Mouse (Mus musculus) lung, postnatal 0 days (tissue): Measurements from ENCODE around the gene Tnr. TPM values are rescaled to one million over a fixed set of nuclear protein-coding genes. Genes with fewer than 3 reads are reported as not detected.

Experiments used
- ATAC-seq: fragments of 200-750 bp; cut with Nextera tagmentation; 2 replicates; pipeline ENCODE4 v1.8.0; 2017; ENCODE audit warnings: moderate library complexity
- DNase-seq: peaks from one replicate; pipeline ENCODE4 v3.0.0-alpha.2; 2016; ENCODE audit warnings: low spot score
- H3K27ac ChIP-seq: fragments of 300-500 bp; sonication (generic); 2 replicates; pipeline ENCODE4 v1.5.1; 2014; ENCODE audit warnings: antibody characterized with exemption, mild to moderate bottlenecking, low read length, mixed read lengths
- H3K27me3 ChIP-seq: fragments of 300-500 bp; sonication (generic); replicated peaks from 2 replicates; pipeline ENCODE4 v1.6.1; 2014; ENCODE audit warnings: low read length, mixed read lengths; ENCODE audit not compliant: insufficient read depth
- H3K36me3 ChIP-seq: fragments of 300-500 bp; sonication (generic); 2 replicates; pipeline ENCODE4 v1.6.1; 2014; ENCODE audit warnings: low read length, mixed read lengths; ENCODE audit not compliant: insufficient read depth
- H3K4me1 ChIP-seq: fragments of 300-500 bp; sonication (generic); 2 replicates; pipeline ENCODE4 v1.6.1; 2014; ENCODE audit warnings: antibody characterized with exemption, low read depth, low read length, mixed read lengths; ENCODE audit not compliant: insufficient read depth
- H3K4me2 ChIP-seq: fragments of 300-500 bp; sonication (generic); replicated peaks from 2 replicates; pipeline ENCODE4 v1.6.1; 2014; ENCODE audit warnings: low read depth, mild to moderate bottlenecking, low read length, moderate library complexity, mixed read lengths
- H3K4me3 ChIP-seq: fragments of 300-500 bp; sonication (generic); 2 replicates; pipeline ENCODE4 v1.5.1; 2014; ENCODE audit warnings: low read depth, low read length
- H3K9ac ChIP-seq: fragments of 300-500 bp; sonication (generic); replicated peaks from 2 replicates; pipeline ENCODE4 v1.6.1; 2014; ENCODE audit warnings: low read depth, mild to moderate bottlenecking
- H3K9me3 ChIP-seq: fragments of 300-500 bp; sonication (generic); 2 replicates; pipeline ENCODE4 v1.6.1; 2016; ENCODE audit warnings: low read length, mixed read lengths
- CTCF ChIP-seq: IDR thresholded peaks from 2 replicates; pipeline ENCODE4 v1.5.1; 2016; ENCODE audit warnings: antibody characterized with exemption, mild to moderate bottlenecking
- EP300 ChIP-seq: IDR thresholded peaks from 2 replicates; pipeline ENCODE4 v1.6.1; 2016; ENCODE audit warnings: antibody characterized with exemption, mild to moderate bottlenecking, control low read depth
- WGBS: fragments of 180-500 bp; shearing (Covaris S2); extraction: QIAGEN DNeasy Blood & Tissue Kit; methylation state at CpG from one replicate; pipeline ENCODE4 v1.1.7; 2014; 5-methylcytosine and 5-hydroxymethylcytosine counted together
- polyA plus RNA-seq: library from polyadenylated mRNA; unstranded; fragments of >200 nt; fragmentation: Nextera tagmentation; extraction: Ambion mirVana; gene quantifications from 2 replicates; pipeline ENCODE4 v1.2.1, GENCODE M21; 2015

Gene Tnr
- polyA plus RNA-seq, 1 experiment from 2014 or later: not detected

DNA sequence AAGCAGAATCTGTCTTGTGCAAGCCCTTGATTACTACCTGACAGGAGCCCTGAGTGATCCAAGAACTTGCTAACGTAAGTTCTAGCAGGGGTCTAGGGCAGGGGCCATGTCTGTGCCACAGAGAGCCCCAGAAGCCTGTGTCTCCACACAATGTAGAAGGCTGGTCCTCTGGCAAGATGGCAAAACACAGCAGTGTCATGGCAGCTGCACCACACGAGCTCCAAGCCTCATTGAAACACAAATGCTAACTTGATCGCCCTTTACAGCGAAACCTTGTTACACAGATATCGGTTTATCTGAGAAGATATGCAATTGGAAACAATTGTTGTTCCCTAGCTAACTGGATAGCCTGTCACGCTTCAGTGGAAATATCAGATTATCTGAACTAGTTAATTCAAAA is 246.4 kb downstream of the Tnr start:
- ATAC-seq: no peak
- H3K36me3 ChIP-seq: no peaks in the 10 kb centered on the region
- 79% methylated on average over 6 of the region's 6 CpGs for WGBS
- no peaks in the 10 kb centered on the region for H3K4me1 ChIP-seq
- H3K27me3 ChIP-seq: no peaks in the 10 kb centered on the region
- H3K9me3 ChIP-seq: no peaks in the 10 kb centered on the region
- no peak for DNase-seq
- no peak overlapping the region for H3K4me2 ChIP-seq
- no peak overlapping the region for H3K27ac ChIP-seq
- no peak for TF ChIP-seq EP300
- TF ChIP-seq CTCF: no peak
- H3K9ac ChIP-seq: no peak overlapping the region
- no peak overlapping the region for H3K4me3 ChIP-seq

DNA sequence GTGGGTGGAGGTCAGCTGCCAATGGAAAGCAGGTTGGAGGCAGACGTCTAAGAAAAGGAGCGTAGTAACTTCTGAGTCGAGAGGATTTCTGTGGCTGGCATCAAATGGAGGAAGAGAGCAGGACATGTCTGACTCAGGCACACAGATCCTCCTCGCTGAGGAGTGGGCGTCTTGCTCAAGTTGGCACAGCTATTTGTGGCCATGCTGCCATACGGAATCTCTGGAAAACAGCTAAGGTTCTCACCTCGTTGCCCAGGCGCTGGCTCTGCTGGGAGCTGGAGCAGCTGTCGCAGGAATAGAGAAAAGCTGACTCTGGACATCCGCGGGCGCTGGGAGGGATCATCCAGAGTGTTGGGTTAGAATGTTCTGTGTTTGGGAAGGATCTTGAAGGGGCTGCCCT is 250.1 kb downstream of the Tnr start:
- Histone ChIP-seq H3K4me3 (no peak overlapping the region), H3K36me3 (no peaks in the 10 kb centered on the region), H3K9ac (no peak overlapping the region), H3K4me1 (no peaks in the 10 kb centered on the region), H3K4me2 (no peak overlapping the region), H3K9me3 (no peaks in the 10 kb centered on the region), H3K27me3 (no peaks in the 10 kb centered on the region), H3K27ac (no peak overlapping the region)
- DNase-seq (no peak), ATAC-seq (no peak)
- TF ChIP-seq EP300 (no peak), CTCF (no peak)
- 71% methylated on average over 12 of the region's 12 CpGs for WGBS

DNA sequence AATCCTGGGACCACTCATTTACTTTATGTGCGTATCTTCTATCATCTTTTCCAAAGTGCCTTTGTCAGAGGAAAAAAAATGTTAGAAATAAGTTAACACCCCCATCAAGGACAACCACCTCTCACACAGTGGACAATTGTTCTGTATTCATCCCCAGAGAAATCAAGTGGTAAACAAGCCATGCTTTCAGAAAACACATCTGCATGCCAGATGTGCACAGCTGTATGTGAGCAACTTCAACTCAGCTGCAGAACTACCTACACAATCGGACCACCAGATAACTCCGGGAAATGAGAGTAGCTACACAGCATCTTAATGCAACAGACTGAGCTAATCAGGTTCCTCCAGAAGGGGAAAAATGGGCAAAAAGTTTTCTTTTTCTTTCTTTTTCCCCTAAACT is 251.6 kb downstream of the Tnr start:
- H3K4me1 ChIP-seq: no peaks in the 10 kb centered on the region
- H3K36me3 ChIP-seq: no peaks in the 10 kb centered on the region
- 78% methylated on average over 3 of the region's 3 CpGs for whole genome bisulfite sequencing
- H3K27ac ChIP-seq: no peak overlapping the region
- H3K9ac ChIP-seq: no peak overlapping the region
- H3K4me2 ChIP-seq: no peak overlapping the region
- no peaks in the 10 kb centered on the region for H3K9me3 ChIP-seq
- no peak overlapping the region for H3K4me3 ChIP-seq
- H3K27me3 ChIP-seq: no peaks in the 10 kb centered on the region
- DNase-seq (no peak), ATAC-seq (no peak)
- TF ChIP-seq EP300 (no peak), CTCF (no peak)

DNA sequence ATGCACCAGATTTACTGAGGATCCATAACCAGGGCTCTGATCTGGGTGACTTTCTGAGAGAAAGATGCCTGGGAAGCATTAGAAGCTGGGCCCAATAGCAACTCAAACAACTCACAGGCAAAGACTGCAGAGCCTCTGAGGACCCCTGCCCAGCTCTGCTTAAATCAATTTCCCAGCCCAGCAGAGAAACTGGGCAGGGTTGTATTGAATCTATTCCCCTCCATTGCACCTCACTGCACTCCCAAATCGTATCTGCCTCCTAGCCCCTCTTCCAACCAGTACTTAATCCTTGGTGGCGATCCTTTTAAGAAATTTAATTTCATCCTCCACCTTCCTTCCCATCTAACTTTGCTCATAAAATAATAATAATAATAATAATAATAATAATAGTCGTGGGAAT is 253.5 kb downstream of the Tnr start:
- no peak overlapping the region for H3K27ac ChIP-seq
- no peak for TF ChIP-seq EP300
- no peak for TF ChIP-seq CTCF

GRCm38 (mm10) chr1:159779424-159779823 is 255.9 kb downstream of the Tnr start:
- Histone ChIP-seq H3K4me3 (no peak overlapping the region), H3K4me1 (no peaks in the 10 kb centered on the region), H3K9ac (no peak overlapping the region), H3K9me3 (no peaks in the 10 kb centered on the region), H3K27me3 (no peaks in the 10 kb centered on the region), H3K36me3 (no peaks in the 10 kb centered on the region), H3K27ac (no peak overlapping the region), H3K4me2 (no peak overlapping the region)
- TF ChIP-seq CTCF (no peak), EP300 (no peak)
- DNase-seq (no peak), ATAC-seq (no peak)
- WGBS: 80% methylated on average over 3 of the region's 3 CpGs

More for the DNA sequence above, 253.5 kb downstream of the Tnr start:
- ATAC-seq: no peak
- WGBS: 71% methylated on average over 3 of the region's 3 CpGs
- Histone ChIP-seq H3K9me3 (no peaks in the 10 kb centered on the region), H3K36me3 (no peaks in the 10 kb centered on the region), H3K9ac (no peak overlapping the region), H3K4me3 (no peak overlapping the region), H3K4me2 (no peak overlapping the region), H3K4me1 (no peaks in the 10 kb centered on the region), H3K27me3 (no peaks in the 10 kb centered on the region)
- no peak for DNase-seq

GRCm38 (mm10) chr1:159783842-159784241 is 260.3 kb downstream of the Tnr start:
- H3K27ac ChIP-seq: no peak overlapping the region
- no peak for TF ChIP-seq EP300
- peak; percentile 73 for TF ChIP-seq CTCF
- no peak for ATAC-seq

GRCm38 (mm10) chr1:159788312-159788711 is 264.7 kb downstream of the Tnr start:
- Histone ChIP-seq H3K36me3 (no peaks in the 10 kb centered on the region), H3K4me3 (no peak overlapping the region), H3K4me2 (no peak overlapping the region), H3K27me3 (no peaks in the 10 kb centered on the region), H3K27ac (no peak overlapping the region), H3K9ac (no peak overlapping the region), H3K9me3 (no peaks in the 10 kb centered on the region), H3K4me1 (no peaks in the 10 kb centered on the region)
- WGBS: 75% methylated on average over 4 of the region's 4 CpGs
- DNase-seq: no peak
- no peak for ATAC-seq
- TF ChIP-seq EP300 (no peak), CTCF (no peak)

More at GRCm38 (mm10) chr1:159783842-159784241, 260.3 kb downstream of the Tnr start:
- peak; percentile 20 for DNase-seq
- H3K36me3 ChIP-seq: no peaks in the 10 kb centered on the region
- no peaks in the 10 kb centered on the region for H3K9me3 ChIP-seq
- WGBS: 40% methylated on average over 5 of the region's 5 CpGs
- H3K4me3 ChIP-seq: no peak overlapping the region
- no peak overlapping the region for H3K9ac ChIP-seq
- no peaks in the 10 kb centered on the region for H3K27me3 ChIP-seq
- H3K4me2 ChIP-seq: no peak overlapping the region
- H3K4me1 ChIP-seq: no peaks in the 10 kb centered on the region
